ENCODE assay signal across 21 mouse cellular contexts in the genomic region with DNA sequence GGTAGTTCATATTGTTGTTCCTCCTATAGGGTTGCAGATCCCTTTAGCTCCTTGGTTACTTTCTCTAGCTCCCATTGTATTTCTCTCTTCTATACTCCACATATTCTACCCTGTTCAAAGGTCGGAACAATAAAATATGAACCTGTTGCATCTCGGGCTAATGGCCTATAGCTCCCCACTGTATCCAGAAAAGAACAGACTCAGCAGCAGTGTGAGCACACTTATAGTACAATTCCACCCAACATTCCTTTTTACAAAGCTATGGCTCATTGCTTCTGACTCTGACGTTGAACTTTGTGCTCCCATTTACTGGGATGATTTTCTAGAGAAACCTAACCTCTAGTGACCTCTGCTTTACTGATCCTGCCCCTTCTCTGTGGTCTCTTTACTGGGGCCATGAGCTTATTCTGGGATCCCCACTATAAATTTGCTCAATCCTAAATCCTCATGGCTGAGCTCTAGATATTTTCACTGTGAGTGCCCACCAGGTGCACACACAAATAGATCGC.
"Had no signal": no experiment of that assay in that cellular context is flagged by ENCODE, and none has a peak within 500 bp of the region (broad histone marks: within the 10 kb centered on the region; RNA-seq: fewer than 3 reads in every experiment).

No protein-coding gene starts in this region.

- DNase-seq: layer of hippocampus, adult 9-11 months; liver; lung, adult 18-20 months; lung, postnatal 10 days; lung, postnatal 36 days; midbrain, embryonic 14.5 days; right cerebral cortex, adult 18-20 months; right cerebral cortex, postnatal 14 days; right cerebral cortex, postnatal 4 days; thymus, postnatal 36 days had no signal

- H3K9me3 ChIP-seq: limb, embryonic 10.5 days; limb, embryonic 13.5 days; liver, embryonic 12.5 days; liver, embryonic 15.5 days; lung, embryonic 15.5 days; megakaryocyte, embryonic 14.5 days; midbrain, embryonic 10.5 days; neural tube, embryonic 12.5 days; neural tube, embryonic 15.5 days had no signal

- H3K36me3 ChIP-seq: limb, embryonic 10.5 days; limb, embryonic 13.5 days; liver, embryonic 12.5 days; liver, embryonic 15.5 days; lung, embryonic 15.5 days; midbrain, embryonic 10.5 days; neural tube, embryonic 12.5 days; neural tube, embryonic 15.5 days had no signal

- H3K4me1 ChIP-seq: limb, embryonic 10.5 days; limb, embryonic 13.5 days; liver, embryonic 12.5 days; lung, embryonic 15.5 days; midbrain, embryonic 10.5 days; neural tube, embryonic 12.5 days; neural tube, embryonic 15.5 days had no signal

- ATAC-seq: liver, embryonic 12.5 days had no signal

- H3K27ac ChIP-seq: layer of hippocampus, adult 2 months; limb, embryonic 10.5 days; limb, embryonic 13.5 days; liver, embryonic 12.5 days; liver, embryonic 15.5 days; lung, embryonic 15.5 days; midbrain, embryonic 10.5 days; neural tube, embryonic 12.5 days; neural tube, embryonic 15.5 days; stomach, postnatal 0 days had no signal

- H3K4me2 ChIP-seq: limb, embryonic 13.5 days; liver, embryonic 12.5 days; liver, embryonic 15.5 days; lung, embryonic 15.5 days; neural tube, embryonic 12.5 days; neural tube, embryonic 15.5 days had no signal

- H3K9ac ChIP-seq: limb, embryonic 13.5 days; liver, embryonic 12.5 days; liver, embryonic 15.5 days; lung, embryonic 15.5 days; neural tube, embryonic 12.5 days; neural tube, embryonic 15.5 days had no signal

- H3K4me3 ChIP-seq: layer of hippocampus, adult 2 months; limb, embryonic 10.5 days; limb, embryonic 13.5 days; liver, embryonic 12.5 days; liver, embryonic 15.5 days; lung, embryonic 15.5 days; megakaryocyte, embryonic 14.5 days; midbrain, embryonic 10.5 days; neural tube, embryonic 12.5 days; neural tube, embryonic 15.5 days had no signal

- H3K27me3 ChIP-seq: limb, embryonic 13.5 days; liver, embryonic 12.5 days; liver, embryonic 15.5 days; lung, embryonic 15.5 days; neural tube, embryonic 12.5 days; neural tube, embryonic 15.5 days had no signal
